Mouse (Mus musculus) kidney, postnatal 0 days (tissue): ENCODE data around the gene Hoxc13. TPM values are rescaled to one million over a fixed set of nuclear protein-coding genes. Genes with fewer than 3 reads are reported as not detected.

Source experiments
- ATAC-seq: fragments of 200-750 bp; cut with Nextera tagmentation; replicated peaks from 2 replicates; pipeline ENCODE4 v1.8.0; 2017; ENCODE audit warnings: low read depth, moderate number of reproducible peaks, moderate TSS enrichment, moderate library complexity; ENCODE audit not compliant: low FRiP score
- DNase-seq: peaks from one replicate; pipeline ENCODE4 v3.0.0-alpha.2; 2016; ENCODE audit warnings: low spot score
- H3K27ac ChIP-seq: fragments of 300-500 bp; sonication (generic); 2 replicates; pipeline ENCODE4 v1.5.1; 2014; ENCODE audit warnings: mild to moderate bottlenecking
- H3K27me3 ChIP-seq: fragments of 300-500 bp; sonication (generic); 2 replicates; pipeline ENCODE4 v1.6.1; 2014; ENCODE audit warnings: low read length, mixed read lengths; ENCODE audit not compliant: insufficient read depth
- H3K36me3 ChIP-seq: fragments of 300-500 bp; sonication (generic); 2 replicates; pipeline ENCODE4 v1.6.1; 2014; ENCODE audit warnings: low read length, mixed read lengths; ENCODE audit not compliant: insufficient read depth
- H3K4me1 ChIP-seq: fragments of 300-500 bp; sonication (generic); replicated peaks from 2 replicates; pipeline ENCODE4 v1.6.1; 2014; ENCODE audit warnings: antibody characterized with exemption, low read length, mixed read lengths; ENCODE audit not compliant: insufficient read depth
- H3K4me2 ChIP-seq: fragments of 300-500 bp; sonication (generic); 2 replicates; pipeline ENCODE4 v1.6.1; 2014; ENCODE audit warnings: mild to moderate bottlenecking, low read length, moderate library complexity, mixed read lengths
- H3K4me3 ChIP-seq: fragments of 300-500 bp; sonication (generic); replicated peaks from 2 replicates; pipeline ENCODE4 v1.5.1; 2014; ENCODE audit warnings: low read depth, low read length
- H3K9ac ChIP-seq: fragments of 300-500 bp; sonication (generic); 2 replicates; pipeline ENCODE4 v1.6.1; 2014; ENCODE audit warnings: low read depth, low read length
- H3K9me3 ChIP-seq: fragments of 300-500 bp; sonication (generic); replicated peaks from 2 replicates; pipeline ENCODE4 v1.6.1; 2016; ENCODE audit warnings: low read length, inconsistent platforms, mixed read lengths
- CTCF ChIP-seq: IDR thresholded peaks from 2 replicates; pipeline ENCODE4 v1.5.1; 2016; ENCODE audit warnings: antibody characterized with exemption, low read depth, mild to moderate bottlenecking, moderate library complexity
- WGBS: fragments of 180-500 bp; shearing (Covaris S2); extraction: QIAGEN DNeasy Blood & Tissue Kit; methylation state at CpG from one replicate; pipeline ENCODE4 v1.1.7; 2014; 5-methylcytosine and 5-hydroxymethylcytosine counted together
- polyA plus RNA-seq: library from polyadenylated mRNA; unstranded; fragments of >200 nt; fragmentation: Nextera tagmentation; extraction: Ambion mirVana; gene quantifications from 2 replicates; pipeline ENCODE4 v1.2.1, GENCODE M21; 2015

The Hoxc13 gene
- polyA plus RNA-seq, 1 experiment from 2014 or later: 0.05 TPM

GRCm38 (mm10) chr15:102954192-102955006 lies 33.5 kb downstream of the Hoxc13 start, which contains the start of gene Hoxc11:
Gene Hoxc11 (plus strand): TSS chr15:102954427.
- 0 out of 2 replicates have a peak, but pooled peaks have one; percentile 15 for ATAC-seq
- Histone ChIP-seq H3K27ac (peak within 1 kb of the TSS; percentile 82), H3K4me1 (peaks cover 13% of the 10 kb centered on the region), H3K4me2 (peak within 1 kb of the TSS; percentile 85), H3K9me3 (no peaks in the 10 kb centered on the region), H3K27me3 (peaks cover 28% of the 10 kb centered on the region), H3K36me3 (no peaks in the 10 kb centered on the region), H3K9ac (peak within 1 kb of the TSS; percentile 72), H3K4me3 (peak within 1 kb of the TSS; percentile 59)
- peak; percentile 57 for DNase-seq
- under 1% methylated on average over 56 of the region's 57 CpGs for WGBS
- no peak for TF ChIP-seq CTCF

- Histone ChIP-seq H3K36me3 (no peaks in the 10 kb centered on the region), H3K4me2 (peak overlapping the region; percentile 85), H3K9me3 (no peaks in the 10 kb centered on the region), H3K4me1 (peaks cover 14% of the 10 kb centered on the region), H3K27me3 (peaks cover 28% of the 10 kb centered on the region), H3K4me3 (peak overlapping the region; percentile 59), H3K27ac (peak overlapping the region; percentile 82), H3K9ac (peak overlapping the region; percentile 72)
- 0% methylated on average over 28 of the region's 28 CpGs for WGBS
- ATAC-seq (peak; percentile 37; the same call in 1 of the 2 replicates), DNase-seq (peak; percentile 53)
- no peak for TF ChIP-seq CTCF
Measured at GRCm38 (mm10) chr15:102955007-102955382, 34.1 kb downstream of the Hoxc13 start.

GRCm38 (mm10) chr15:102955833-102956640 lies 35.1 kb downstream of the Hoxc13 start:
- H3K9ac ChIP-seq: peak overlapping the region; percentile 72

GRCm38 (mm10) chr15:102956906-102957305 lies 36.0 kb downstream of the Hoxc13 start:
- Histone ChIP-seq H3K9me3 (no peaks in the 10 kb centered on the region), H3K27ac (peak overlapping the region; percentile 82; the same call in 1 of the 2 replicates)
- WGBS: 13% methylated on average over 12 of the region's 12 CpGs

More at GRCm38 (mm10) chr15:102955833-102956640, 35.1 kb downstream of the Hoxc13 start:
- TF ChIP-seq CTCF: no peak
- H3K27ac ChIP-seq: peak overlapping the region; percentile 82
- no peaks in the 10 kb centered on the region for H3K9me3 ChIP-seq
- no peaks in the 10 kb centered on the region for H3K36me3 ChIP-seq
- H3K4me2 ChIP-seq: peak overlapping the region; percentile 85
- peak overlapping the region; percentile 59 for H3K4me3 ChIP-seq
- DNase-seq: peak; percentile 65
- 2% methylated on average over 39 of the region's 40 CpGs for WGBS
- ATAC-seq: no peak
- H3K27me3 ChIP-seq: peaks cover 20% of the 10 kb centered on the region
- peaks cover 20% of the 10 kb centered on the region for H3K4me1 ChIP-seq

GRCm38 (mm10) chr15:102959663-102960191 lies 38.8 kb downstream of the Hoxc13 start:
- Histone ChIP-seq H3K9me3 (no peaks in the 10 kb centered on the region), H3K4me1 (peaks cover 25% of the 10 kb centered on the region), H3K9ac (peak overlapping the region; percentile 62), H3K36me3 (no peaks in the 10 kb centered on the region), H3K4me3 (peak overlapping the region; percentile 28), H3K4me2 (peak overlapping the region; percentile 90), H3K27me3 (no peaks in the 10 kb centered on the region), H3K27ac (peak overlapping the region; percentile 90)
- no peak for TF ChIP-seq CTCF
- peak; percentile 38; the same call in 1 of the 2 replicates for ATAC-seq
- DNase-seq: peak; percentile 94
- 2% methylated on average over 12 of the region's 13 CpGs for WGBS

More at GRCm38 (mm10) chr15:102956906-102957305, 36.0 kb downstream of the Hoxc13 start:
- Histone ChIP-seq H3K4me2 (peak overlapping the region; percentile 85), H3K4me1 (peaks cover 26% of the 10 kb centered on the region), H3K9ac (peak overlapping the region; percentile 24), H3K36me3 (no peaks in the 10 kb centered on the region), H3K4me3 (0 out of 2 replicates have a peak overlapping the region, but pooled peaks have one; percentile 59), H3K27me3 (peaks cover 14% of the 10 kb centered on the region)
- DNase-seq (peak; percentile 49), ATAC-seq (0 out of 2 replicates have a peak, but pooled peaks have one; percentile 7)
- TF ChIP-seq CTCF: no peak
